Mouse (Mus musculus): Measurements from ENCODE around the gene Gprin1. TPM values are rescaled to one million over a fixed set of nuclear protein-coding genes. Genes with fewer than 3 reads are reported as not detected.
A peak's percentile ranks its signal among the peaks of the same experiment; 100 is the strongest.

Gene Gprin1
- total RNA-seq, 2 experiments from 2014 or later, result not detected

GRCm38 (mm10) chr13:54687096-54687495 lies 62.6 kb downstream of the Gprin1 start:
- intact Hi-C loops (cut with DNase I), result loop anchor here (2.0 to 5.0 kb wide), 2 partner anchors 64 to 125 kb away; no protein-coding TSS in a partner anchor

More at GRCm38 (mm10) chr13:54687096-54687495, 62.6 kb downstream of the Gprin1 start:
- peak; percentile 74 to 80 for DNase-seq

Other genes with a start within 250 kb of the Gprin1 start
- 1 to 10 TPM; 1.3 to 2.1 TPM for gene Simc1, start 246.1 kb downstream of the Gprin1 start, total RNA-seq (2021)
- 10 to 100 TPM; 91.5 TPM for gene 4833439L19Rik, start 184.4 kb downstream of the Gprin1 start, total RNA-seq (2021)
- gene Arl10, start 174.9 kb downstream of the Gprin1 start, total RNA-seq (2021), result 1 to 10 TPM; 6.8 to 7.3 TPM
- gene Nop16, start 159.8 kb downstream of the Gprin1 start, total RNA-seq (2021), result 10 to 100 TPM; 16.5 to 17.3 TPM
- gene Higd2a, start 159.7 kb downstream of the Gprin1 start, total RNA-seq (2021), result 100 to 1,000 TPM; 194 to 196 TPM
- 100 to 1,000 TPM in 1 of 2 experiments, 10 to 100 TPM in 1; 97.1 to 104 TPM for gene Cltb, start 138.5 kb downstream of the Gprin1 start, total RNA-seq (2021)
- gene Faf2, start 128.1 kb downstream of the Gprin1 start, total RNA-seq (2021), result 10 to 100 TPM; 21.3 to 23.0 TPM
- gene Rnf44, start 56.0 kb downstream of the Gprin1 start, total RNA-seq (2021), result 10 to 100 TPM; 50.1 to 54.7 TPM
- not detected for gene Cdhr2, start 48.4 kb downstream of the Gprin1 start, total RNA-seq (2021)
- not detected for gene Sncb, start 16.7 kb upstream of the Gprin1 start, total RNA-seq (2021)
- gene Eif4e1b, start 34.1 kb upstream of the Gprin1 start, total RNA-seq (2021), result not detected
- gene Tspan17, start 39.5 kb upstream of the Gprin1 start, total RNA-seq (2021), result 10 to 100 TPM in 1 of 2 experiments, 1 to 10 TPM in 1; 7.6 to 13.0 TPM
- under 1 TPM; 0.49 to 0.92 TPM for gene Unc5a, start 199.5 kb upstream of the Gprin1 start, total RNA-seq (2021)

All from heart, postnatal 36 days (tissue).